Mouse (Mus musculus) hindbrain, embryonic 14.5 days (tissue): ENCODE results near the gene Cd5. TPM values are rescaled to one million over a fixed set of nuclear protein-coding genes. Genes with fewer than 3 reads are reported as not detected.

ENCODE experiments used
- ATAC-seq: fragments of 200-750 bp; cut with Nextera tagmentation; 2 replicates; pipeline ENCODE4 v1.8.0; 2017; ENCODE audit warnings: moderate number of reproducible peaks, mild to moderate bottlenecking, moderate TSS enrichment, moderate library complexity; ENCODE audit not compliant: low FRiP score
- DNase-seq: peaks from one replicate; pipeline ENCODE4 v3.0.0-alpha.2; 2015; ENCODE audit warnings: low spot score
- H3K27ac ChIP-seq: fragments of 300-500 bp; sonication (generic); 2 replicates; pipeline ENCODE4 v1.5.1; 2014; ENCODE audit warnings: mild to moderate bottlenecking, moderate library complexity
- H3K27me3 ChIP-seq: fragments of 300-500 bp; sonication (generic); 2 replicates; pipeline ENCODE4 v1.6.1; 2014; ENCODE audit warnings: mild to moderate bottlenecking, low read length, mixed read lengths; ENCODE audit not compliant: control insufficient read depth, insufficient read depth
- H3K36me3 ChIP-seq: fragments of 300-500 bp; sonication (generic); replicated peaks from 2 replicates; pipeline ENCODE4 v1.6.1; 2014; ENCODE audit not compliant: control insufficient read depth, insufficient read depth
- H3K4me1 ChIP-seq: fragments of 300-500 bp; sonication (generic); replicated peaks from 2 replicates; pipeline ENCODE4 v1.6.1; 2014; ENCODE audit warnings: antibody characterized with exemption, low read length, mixed read lengths; ENCODE audit not compliant: control insufficient read depth, insufficient read depth
- H3K4me2 ChIP-seq: fragments of 300-500 bp; sonication (generic); replicated peaks from 2 replicates; pipeline ENCODE4 v1.6.1; 2014; ENCODE audit warnings: mild to moderate bottlenecking, moderate library complexity
- H3K4me3 ChIP-seq: fragments of 300-500 bp; sonication (generic); replicated peaks from 2 replicates; pipeline ENCODE4 v1.5.1; 2014; ENCODE audit warnings: mild to moderate bottlenecking, low read length
- H3K9ac ChIP-seq: fragments of 300-500 bp; sonication (generic); 2 replicates; pipeline ENCODE4 v1.6.1; 2014
- H3K9me3 ChIP-seq: fragments of 300-500 bp; sonication (generic); 2 replicates; pipeline ENCODE4 v1.6.1; 2016; ENCODE audit warnings: low read length; ENCODE audit not compliant: control insufficient read depth
- WGBS: fragments of 180-500 bp; shearing (Covaris S2); extraction: QIAGEN DNeasy Blood & Tissue Kit; methylation state at CpG from one replicate; pipeline ENCODE4 v1.1.7; 2014; 5-methylcytosine and 5-hydroxymethylcytosine counted together
- polyA plus RNA-seq: library from polyadenylated mRNA; unstranded; fragments of >200 nt; fragmentation: Nextera tagmentation; extraction: Ambion mirVana; gene quantifications from 2 replicates; pipeline ENCODE4 v1.2.1, GENCODE M21; 2014

Gene Cd5
- polyA plus RNA-seq, 1 experiment from 2014 or later: 0.31 TPM

GRCm38 (mm10) chr19:10703470-10703869, 35.3 kb downstream of the Cd5 start:
- no peaks in the 10 kb centered on the region for H3K9me3 ChIP-seq

GRCm38 (mm10) chr19:10702125-10702524, 36.7 kb downstream of the Cd5 start:
- no peak overlapping the region for H3K27ac ChIP-seq
- WGBS: 88% methylated on average over 8 of the region's 8 CpGs
- H3K27me3 ChIP-seq: no peaks in the 10 kb centered on the region
- peaks cover 7% of the 10 kb centered on the region for H3K36me3 ChIP-seq
- no peak overlapping the region for H3K4me2 ChIP-seq
- H3K9me3 ChIP-seq: no peaks in the 10 kb centered on the region
- DNase-seq (no peak), ATAC-seq (no peak)
- H3K4me3 ChIP-seq: no peak overlapping the region
- H3K4me1 ChIP-seq: peaks cover 38% of the 10 kb centered on the region
- H3K9ac ChIP-seq: no peak overlapping the region

More at GRCm38 (mm10) chr19:10703470-10703869, 35.3 kb downstream of the Cd5 start:
- WGBS: 85% methylated on average over 8 of the region's 8 CpGs
- Histone ChIP-seq H3K4me1 (peaks cover 25% of the 10 kb centered on the region), H3K27ac (no peak overlapping the region), H3K9ac (no peak overlapping the region), H3K36me3 (peaks cover 16% of the 10 kb centered on the region), H3K4me2 (no peak overlapping the region), H3K27me3 (no peaks in the 10 kb centered on the region), H3K4me3 (no peak overlapping the region)
- DNase-seq: no peak
- ATAC-seq: no peak

GRCm38 (mm10) chr19:10701013-10701726, 37.6 kb downstream of the Cd5 start:
- H3K27ac ChIP-seq: no peak overlapping the region
- 55% methylated on average over 6 of the region's 6 CpGs for WGBS

GRCm38 (mm10) chr19:10699851-10700250, 39.0 kb downstream of the Cd5 start:
- ATAC-seq (no peak), DNase-seq (no peak)
- 0 out of 2 replicates have a peak overlapping the region, but pooled peaks have one; percentile 10 for H3K27ac ChIP-seq
- no peaks in the 10 kb centered on the region for H3K9me3 ChIP-seq
- WGBS: 71% methylated on average over 9 of the region's 9 CpGs
- H3K4me1 ChIP-seq: peaks cover 59% of the 10 kb centered on the region
- H3K36me3 ChIP-seq: no peaks in the 10 kb centered on the region
- no peak overlapping the region for H3K4me2 ChIP-seq
- no peak overlapping the region for H3K4me3 ChIP-seq
- H3K9ac ChIP-seq: no peak overlapping the region
- no peaks in the 10 kb centered on the region for H3K27me3 ChIP-seq

More at GRCm38 (mm10) chr19:10701013-10701726, 37.6 kb downstream of the Cd5 start:
- Histone ChIP-seq H3K4me2 (no peak overlapping the region), H3K9ac (no peak overlapping the region), H3K9me3 (no peaks in the 10 kb centered on the region), H3K27me3 (no peaks in the 10 kb centered on the region), H3K4me1 (peaks cover 47% of the 10 kb centered on the region), H3K4me3 (no peak overlapping the region), H3K36me3 (no peaks in the 10 kb centered on the region)
- ATAC-seq (no peak), DNase-seq (no peak)

GRCm38 (mm10) chr19:10698131-10698991, 40.4 kb downstream of the Cd5 start:
- Histone ChIP-seq H3K9ac (no peak overlapping the region), H3K4me3 (no peak overlapping the region), H3K27me3 (no peaks in the 10 kb centered on the region), H3K4me1 (peaks cover 59% of the 10 kb centered on the region), H3K36me3 (no peaks in the 10 kb centered on the region), H3K9me3 (no peaks in the 10 kb centered on the region), H3K4me2 (no peak overlapping the region), H3K27ac (no peak overlapping the region)
- DNase-seq (no peak), ATAC-seq (no peak)
- 70% methylated on average over 9 of the region's 9 CpGs for WGBS

- Histone ChIP-seq H3K36me3 (no peaks in the 10 kb centered on the region), H3K4me1 (peaks cover 56% of the 10 kb centered on the region), H3K27ac (peak overlapping the region; percentile 83), H3K27me3 (no peaks in the 10 kb centered on the region), H3K4me2 (peak overlapping the region; percentile 28; the same call in 1 of the 2 replicates), H3K9me3 (no peaks in the 10 kb centered on the region), H3K4me3 (no peak overlapping the region), H3K9ac (peak overlapping the region; percentile 47)
- ATAC-seq (no peak), DNase-seq (no peak)
- WGBS: 19% methylated on average over 7 of the region's 7 CpGs
Observed at GRCm38 (mm10) chr19:10695801-10696200, 43.0 kb downstream of the Cd5 start.

GRCm38 (mm10) chr19:10693926-10694682, 44.7 kb downstream of the Cd5 start:
- ATAC-seq: no peak
- DNase-seq: no peak
- no peak overlapping the region for H3K9ac ChIP-seq
- no peaks in the 10 kb centered on the region for H3K36me3 ChIP-seq
- no peak overlapping the region for H3K27ac ChIP-seq
- peaks cover 59% of the 10 kb centered on the region for H3K4me1 ChIP-seq
- H3K4me2 ChIP-seq: no peak overlapping the region
- H3K9me3 ChIP-seq: no peaks in the 10 kb centered on the region
- 84% methylated on average over 10 of the region's 10 CpGs for WGBS
- no peak overlapping the region for H3K4me3 ChIP-seq
- H3K27me3 ChIP-seq: no peaks in the 10 kb centered on the region

- Histone ChIP-seq H3K27me3 (no peaks in the 10 kb centered on the region), H3K9ac (no peak overlapping the region), H3K36me3 (no peaks in the 10 kb centered on the region), H3K4me3 (no peak overlapping the region), H3K27ac (no peak overlapping the region), H3K4me2 (no peak overlapping the region), H3K9me3 (no peaks in the 10 kb centered on the region), H3K4me1 (peaks cover 50% of the 10 kb centered on the region)
- no peak for DNase-seq
- WGBS: 89% methylated on average over 4 of the region's 4 CpGs
- ATAC-seq: no peak
Observed at GRCm38 (mm10) chr19:10692361-10692760, 46.4 kb downstream of the Cd5 start.

GRCm38 (mm10) chr19:10691660-10692059, 47.1 kb downstream of the Cd5 start:
- no peak for DNase-seq
- Histone ChIP-seq H3K4me3 (no peak overlapping the region), H3K9me3 (no peaks in the 10 kb centered on the region), H3K4me1 (peaks cover 44% of the 10 kb centered on the region), H3K27ac (no peak overlapping the region), H3K9ac (0 out of 2 replicates have a peak overlapping the region, but pooled peaks have one; percentile 12), H3K27me3 (no peaks in the 10 kb centered on the region), H3K4me2 (no peak overlapping the region), H3K36me3 (no peaks in the 10 kb centered on the region)
- ATAC-seq: no peak
- 86% methylated on average over 3 of the region's 3 CpGs for WGBS
